Mouse (Mus musculus): ENCODE measurements around the gene Ccr1. TPM values are rescaled to one million over a fixed set of nuclear protein-coding genes. Genes with fewer than 3 reads are reported as not detected.

Gene Ccr1
- total and polyA plus RNA-seq, 2 experiments from 2014 or later = 1.3 to 1.9 TPM

DNA sequence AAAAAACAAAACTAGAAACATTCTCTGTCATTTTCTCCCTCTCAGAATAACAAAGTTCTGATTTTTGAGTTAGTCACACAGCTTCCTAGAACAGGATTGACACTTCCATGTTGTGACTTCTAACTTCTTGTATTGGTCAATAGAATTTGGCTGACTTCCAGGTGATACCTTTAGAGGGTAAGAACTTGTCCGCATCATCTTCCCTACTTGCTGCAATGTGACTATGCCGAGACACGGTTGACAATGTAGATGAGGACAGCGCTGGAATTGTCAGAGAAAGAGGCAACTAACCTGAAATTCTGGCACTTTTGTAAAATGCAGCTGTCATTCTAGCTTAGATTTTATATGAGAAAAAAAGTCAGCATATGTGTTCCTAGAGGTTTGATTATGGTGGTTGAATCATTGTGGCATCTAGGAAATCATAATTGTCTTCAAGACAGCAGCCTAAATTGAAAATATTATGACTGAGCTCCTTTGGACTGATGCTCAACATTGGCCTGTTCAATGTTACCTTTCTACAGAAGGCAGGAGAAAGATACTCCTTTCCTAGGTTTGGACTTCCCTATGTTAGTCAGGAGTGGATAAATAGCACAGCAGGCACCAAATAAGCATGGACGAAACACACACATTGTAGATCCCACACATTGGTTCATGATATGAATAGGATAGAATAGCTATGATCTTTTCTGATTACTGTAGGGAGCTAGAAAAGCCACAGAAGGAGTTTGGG is 34.6 kb downstream of the Ccr1 start:
- DNase-seq (ENCODE audit: low spot score) = no peak
- H3K4me2 ChIP-seq (ENCODE audit: low read depth, low read length) = no peak overlapping the region
- 86% methylated on average over 5 of the region's 5 CpGs for WGBS

DNA sequence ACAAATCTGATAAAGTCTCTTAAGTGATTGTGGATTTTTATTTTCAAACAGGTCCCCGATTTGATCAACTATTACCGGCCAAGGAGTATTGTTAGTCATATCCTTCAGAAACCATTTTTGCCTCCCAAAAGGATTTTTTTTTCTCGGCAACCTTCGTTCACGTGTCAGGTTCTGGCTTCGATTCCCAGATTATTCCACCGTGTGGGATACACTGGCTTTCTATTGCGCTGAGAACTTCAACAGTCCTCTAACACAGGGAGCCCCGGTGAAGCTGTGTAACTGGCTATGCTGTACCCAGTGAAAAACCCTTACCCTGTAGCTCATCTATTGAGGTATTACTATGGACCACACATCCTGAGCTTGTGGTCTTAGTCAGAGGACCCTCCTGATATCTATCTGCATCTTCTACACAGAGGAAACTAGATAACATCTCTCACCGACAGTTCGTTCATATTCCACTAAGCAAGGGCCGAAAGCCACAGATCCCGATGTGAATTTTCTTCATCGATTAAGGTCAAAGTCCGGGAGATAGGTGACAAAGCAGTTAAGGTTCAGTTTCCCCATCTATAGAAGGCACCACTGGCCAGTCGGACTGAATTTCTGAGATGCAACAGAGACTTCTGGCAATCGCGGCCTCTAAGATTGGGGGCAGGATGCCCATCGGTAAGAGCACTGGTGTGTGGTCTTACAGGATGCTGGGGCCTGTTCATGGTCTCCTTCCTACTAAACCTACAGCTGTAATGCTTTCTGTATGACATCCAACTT is 35.4 kb downstream of the Ccr1 start:
- no peaks in the 10 kb centered on the region; the same call in 1 of the 2 replicates for H3K4me1 ChIP-seq (ENCODE audit: control insufficient read depth, insufficient read depth)
- no peak for TF ChIP-seq EP300 (IDR thresholded peaks at IDR 0.05; ENCODE audit: low read depth)
- no peak for TF ChIP-seq CTCF (IDR thresholded peaks at IDR 0.05; ENCODE audit: low read depth)
- no peak overlapping the region for H3K4me3 ChIP-seq (ENCODE audit: low read depth, low read length)
- H3K4me2 ChIP-seq (ENCODE audit: low read depth, low read length) = no peak overlapping the region
- no peaks in the 10 kb centered on the region for H3K27me3 ChIP-seq (ENCODE audit: control insufficient read depth, insufficient read depth, low read length)
- no peak overlapping the region for H3K9ac ChIP-seq (replicated peaks; ENCODE audit: low read depth, low read length)
- H3K36me3 ChIP-seq (replicated peaks; ENCODE audit: control insufficient read depth, insufficient read depth, low read length) = no peaks in the 10 kb centered on the region
- H3K9me3 ChIP-seq (replicated peaks; ENCODE audit: control insufficient read depth, low read length) = no peaks in the 10 kb centered on the region
- 82% methylated on average over 19 of the region's 19 CpGs for WGBS
- H3K27ac ChIP-seq (ENCODE audit: low read depth) = no peak overlapping the region
- no peak for DNase-seq (ENCODE audit: low spot score)
- ATAC-seq (ENCODE audit: insufficient read depth, low read depth) = no peak

More for the DNA sequence above, 34.6 kb downstream of the Ccr1 start:
- no peak for ATAC-seq (ENCODE audit: insufficient read depth, low read depth)
- H3K27me3 ChIP-seq (ENCODE audit: control insufficient read depth, insufficient read depth, low read length) = no peaks in the 10 kb centered on the region
- no peaks in the 10 kb centered on the region for H3K9me3 ChIP-seq (replicated peaks; ENCODE audit: control insufficient read depth, low read length)
- no peaks in the 10 kb centered on the region for H3K36me3 ChIP-seq (replicated peaks; ENCODE audit: control insufficient read depth, insufficient read depth, low read length)
- no peak for TF ChIP-seq EP300 (IDR thresholded peaks at IDR 0.05; ENCODE audit: low read depth)
- TF ChIP-seq CTCF (IDR thresholded peaks at IDR 0.05; ENCODE audit: low read depth) = no peak
- H3K27ac ChIP-seq (ENCODE audit: low read depth) = no peak overlapping the region
- no peaks in the 10 kb centered on the region for H3K4me1 ChIP-seq (ENCODE audit: control insufficient read depth, insufficient read depth)
- H3K9ac ChIP-seq (replicated peaks; ENCODE audit: low read depth, low read length) = no peak overlapping the region
- no peak overlapping the region for H3K4me3 ChIP-seq (ENCODE audit: low read depth, low read length)

GRCm38 (mm10) chr9:123931761-123932700 is 36.5 kb downstream of the Ccr1 start:
- no peak for ATAC-seq (ENCODE audit: insufficient read depth, low read depth)
- Histone ChIP-seq H3K36me3 (replicated peaks; ENCODE audit: control insufficient read depth, insufficient read depth, low read length) (no peaks in the 10 kb centered on the region), H3K27ac (ENCODE audit: low read depth) (no peak overlapping the region), H3K4me1 (ENCODE audit: control insufficient read depth, insufficient read depth) (no peaks in the 10 kb centered on the region; the same call in 1 of the 2 replicates), H3K4me3 (ENCODE audit: low read depth, low read length) (no peak overlapping the region), H3K27me3 (ENCODE audit: control insufficient read depth, insufficient read depth, low read length) (no peaks in the 10 kb centered on the region), H3K9ac (replicated peaks; ENCODE audit: low read depth, low read length) (no peak overlapping the region), H3K4me2 (ENCODE audit: low read depth, low read length) (no peak overlapping the region), H3K9me3 (replicated peaks; ENCODE audit: control insufficient read depth, low read length) (no peaks in the 10 kb centered on the region)
- no peak for DNase-seq (ENCODE audit: low spot score)
- no peak for TF ChIP-seq EP300 (IDR thresholded peaks at IDR 0.05; ENCODE audit: low read depth)
- no peak for TF ChIP-seq CTCF (IDR thresholded peaks at IDR 0.05; ENCODE audit: low read depth)
- 45% methylated on average over 6 of the region's 6 CpGs for WGBS

- WGBS = 83% methylated on average over 3 of the region's 3 CpGs
- no peak for DNase-seq (ENCODE audit: low spot score)
- no peak overlapping the region for H3K27ac ChIP-seq (ENCODE audit: low read depth)
Observed at GRCm38 (mm10) chr9:123930926-123931325, 37.6 kb downstream of the Ccr1 start.

GRCm38 (mm10) chr9:123930476-123930875 is 38.0 kb downstream of the Ccr1 start:
- no peaks in the 10 kb centered on the region for H3K27me3 ChIP-seq (ENCODE audit: control insufficient read depth, insufficient read depth, low read length)
- 71% methylated on average over 3 of the region's 3 CpGs for WGBS
- H3K9ac ChIP-seq (replicated peaks; ENCODE audit: low read depth, low read length) = no peak overlapping the region
- no peaks in the 10 kb centered on the region for H3K9me3 ChIP-seq (replicated peaks; ENCODE audit: control insufficient read depth, low read length)
- DNase-seq (ENCODE audit: low spot score) = no peak
- no peak overlapping the region for H3K27ac ChIP-seq (ENCODE audit: low read depth)
- ATAC-seq (ENCODE audit: insufficient read depth, low read depth) = no peak
- no peak for TF ChIP-seq EP300 (IDR thresholded peaks at IDR 0.05; ENCODE audit: low read depth)
- TF ChIP-seq CTCF (IDR thresholded peaks at IDR 0.05; ENCODE audit: low read depth) = no peak
- no peak overlapping the region for H3K4me2 ChIP-seq (ENCODE audit: low read depth, low read length)
- H3K36me3 ChIP-seq (replicated peaks; ENCODE audit: control insufficient read depth, insufficient read depth, low read length) = no peaks in the 10 kb centered on the region
- H3K4me3 ChIP-seq (ENCODE audit: low read depth, low read length) = no peak overlapping the region
- no peaks in the 10 kb centered on the region; the same call in 1 of the 2 replicates for H3K4me1 ChIP-seq (ENCODE audit: control insufficient read depth, insufficient read depth)

More at GRCm38 (mm10) chr9:123930926-123931325, 37.6 kb downstream of the Ccr1 start:
- Histone ChIP-seq H3K9me3 (replicated peaks; ENCODE audit: control insufficient read depth, low read length) (no peaks in the 10 kb centered on the region), H3K4me2 (ENCODE audit: low read depth, low read length) (no peak overlapping the region), H3K4me3 (ENCODE audit: low read depth, low read length) (no peak overlapping the region), H3K4me1 (ENCODE audit: control insufficient read depth, insufficient read depth) (no peaks in the 10 kb centered on the region; the same call in 1 of the 2 replicates), H3K27me3 (ENCODE audit: control insufficient read depth, insufficient read depth, low read length) (no peaks in the 10 kb centered on the region), H3K36me3 (replicated peaks; ENCODE audit: control insufficient read depth, insufficient read depth, low read length) (no peaks in the 10 kb centered on the region), H3K9ac (replicated peaks; ENCODE audit: low read depth, low read length) (no peak overlapping the region)
- no peak for TF ChIP-seq EP300 (IDR thresholded peaks at IDR 0.05; ENCODE audit: low read depth)
- no peak for ATAC-seq (ENCODE audit: insufficient read depth, low read depth)

Data from heart, postnatal 0 days (tissue).